Mouse (Mus musculus): ENCODE measurements around the gene Pacsin1. TPM values are rescaled to one million over a fixed set of nuclear protein-coding genes. Genes with fewer than 3 reads are reported as not detected.

The Pacsin1 gene
- polyA plus RNA-seq, 1 experiment from 2014 or later = 53.6 TPM

- no peaks in the 10 kb centered on the region for H3K27me3 ChIP-seq (ENCODE audit: control insufficient read depth, insufficient read depth, low read length)
- no peak for ATAC-seq (ENCODE audit: low read depth)
- peaks cover 26% of the 10 kb centered on the region for H3K4me1 ChIP-seq (ENCODE audit: control insufficient read depth, insufficient read depth, low read length)
- no peaks in the 10 kb centered on the region for H3K36me3 ChIP-seq (ENCODE audit: control insufficient read depth, insufficient read depth, low read length)
- H3K27ac ChIP-seq (ENCODE audit: low read depth, low read length) = peak overlapping the region; percentile 99
- H3K9ac ChIP-seq (replicated peaks; ENCODE audit: low read depth, low read length) = peak overlapping the region; percentile 100
- 2% methylated on average over 23 of the region's 23 CpGs for WGBS
- H3K9me3 ChIP-seq (ENCODE audit: control insufficient read depth, low read length) = no peaks in the 10 kb centered on the region
- peak overlapping the region; percentile 75 for H3K4me2 ChIP-seq (ENCODE audit: low read depth, low read length)
- peak overlapping the region; percentile 95 for H3K4me3 ChIP-seq (ENCODE audit: low read depth, low read length)
Measured at GRCm38 (mm10) chr17:27621705-27622531, 33.4 kb upstream of the Pacsin1 start.

GRCm38 (mm10) chr17:27622611-27623359 lies 32.5 kb upstream of the Pacsin1 start:
- Histone ChIP-seq H3K9me3 (ENCODE audit: control insufficient read depth, low read length) (no peaks in the 10 kb centered on the region), H3K9ac (replicated peaks; ENCODE audit: low read depth, low read length) (peak overlapping the region; percentile 100), H3K4me2 (ENCODE audit: low read depth, low read length) (peak overlapping the region; percentile 75), H3K4me3 (ENCODE audit: low read depth, low read length) (peak overlapping the region; percentile 95), H3K27me3 (ENCODE audit: control insufficient read depth, insufficient read depth, low read length) (no peaks in the 10 kb centered on the region), H3K36me3 (ENCODE audit: control insufficient read depth, insufficient read depth, low read length) (no peaks in the 10 kb centered on the region), H3K27ac (ENCODE audit: low read depth, low read length) (peak overlapping the region; percentile 99), H3K4me1 (ENCODE audit: control insufficient read depth, insufficient read depth, low read length) (peaks cover 26% of the 10 kb centered on the region)
- ATAC-seq (ENCODE audit: low read depth) = peak; percentile 44
- WGBS = under 1% methylated on average over 53 of the region's 80 CpGs

- Histone ChIP-seq H3K4me3 (ENCODE audit: low read depth, low read length) (peak within 1 kb of the TSS; percentile 95), H3K4me1 (ENCODE audit: control insufficient read depth, insufficient read depth, low read length) (peaks cover 26% of the 10 kb centered on the region), H3K4me2 (ENCODE audit: low read depth, low read length) (peak within 1 kb of the TSS; percentile 75), H3K9me3 (ENCODE audit: control insufficient read depth, low read length) (no peaks in the 10 kb centered on the region), H3K9ac (replicated peaks; ENCODE audit: low read depth, low read length) (peak within 1 kb of the TSS; percentile 100), H3K27ac (ENCODE audit: low read depth, low read length) (peak within 1 kb of the TSS; percentile 99), H3K27me3 (ENCODE audit: control insufficient read depth, insufficient read depth, low read length) (no peaks in the 10 kb centered on the region), H3K36me3 (ENCODE audit: control insufficient read depth, insufficient read depth, low read length) (no peaks in the 10 kb centered on the region)
- WGBS = 6% methylated on average over 91 of the region's 91 CpGs
- ATAC-seq (ENCODE audit: low read depth) = peak; percentile 88
Measured at GRCm38 (mm10) chr17:27623360-27624326, 31.7 kb upstream of the Pacsin1 start, which contains the start of gene Nudt3. Gene Nudt3 (minus strand): TSS chr17:27623495.

GRCm38 (mm10) chr17:27625455-27626251 lies 29.7 kb upstream of the Pacsin1 start:
- H3K27me3 ChIP-seq (ENCODE audit: control insufficient read depth, insufficient read depth, low read length) = no peaks in the 10 kb centered on the region
- no peak overlapping the region for H3K4me3 ChIP-seq (ENCODE audit: low read depth, low read length)
- no peaks in the 10 kb centered on the region for H3K9me3 ChIP-seq (ENCODE audit: control insufficient read depth, low read length)
- WGBS = 47% methylated on average over 7 of the region's 7 CpGs
- peaks cover 15% of the 10 kb centered on the region for H3K4me1 ChIP-seq (ENCODE audit: control insufficient read depth, insufficient read depth, low read length)
- no peak overlapping the region for H3K4me2 ChIP-seq (ENCODE audit: low read depth, low read length)
- peaks cover 7% of the 10 kb centered on the region for H3K36me3 ChIP-seq (ENCODE audit: control insufficient read depth, insufficient read depth, low read length)
- H3K9ac ChIP-seq (replicated peaks; ENCODE audit: low read depth, low read length) = no peak overlapping the region
- ATAC-seq (ENCODE audit: low read depth) = no peak
- no peak overlapping the region for H3K27ac ChIP-seq (ENCODE audit: low read depth, low read length)

GRCm38 (mm10) chr17:27626681-27627080 lies 28.6 kb upstream of the Pacsin1 start:
- no peaks in the 10 kb centered on the region for H3K27me3 ChIP-seq (ENCODE audit: control insufficient read depth, insufficient read depth, low read length)
- no peak overlapping the region for H3K4me3 ChIP-seq (ENCODE audit: low read depth, low read length)
- H3K9ac ChIP-seq (replicated peaks; ENCODE audit: low read depth, low read length) = no peak overlapping the region
- peaks cover 18% of the 10 kb centered on the region for H3K36me3 ChIP-seq (ENCODE audit: control insufficient read depth, insufficient read depth, low read length)
- no peaks in the 10 kb centered on the region for H3K9me3 ChIP-seq (ENCODE audit: control insufficient read depth, low read length)
- H3K4me2 ChIP-seq (ENCODE audit: low read depth, low read length) = no peak overlapping the region
- ATAC-seq (ENCODE audit: low read depth) = no peak; the same call in 1 of the 2 replicates
- no peak overlapping the region for H3K27ac ChIP-seq (ENCODE audit: low read depth, low read length)
- 5% methylated on average over 5 of the region's 5 CpGs for WGBS
- peaks cover 7% of the 10 kb centered on the region; the same call in 1 of the 2 replicates for H3K4me1 ChIP-seq (ENCODE audit: control insufficient read depth, insufficient read depth, low read length)

GRCm38 (mm10) chr17:27627451-27627850 lies 27.9 kb upstream of the Pacsin1 start:
- no peak for ATAC-seq (ENCODE audit: low read depth)
- Histone ChIP-seq H3K36me3 (ENCODE audit: control insufficient read depth, insufficient read depth, low read length) (peaks cover 25% of the 10 kb centered on the region), H3K9me3 (ENCODE audit: control insufficient read depth, low read length) (no peaks in the 10 kb centered on the region), H3K4me3 (ENCODE audit: low read depth, low read length) (no peak overlapping the region), H3K4me2 (ENCODE audit: low read depth, low read length) (no peak overlapping the region), H3K9ac (replicated peaks; ENCODE audit: low read depth, low read length) (no peak overlapping the region), H3K4me1 (ENCODE audit: control insufficient read depth, insufficient read depth, low read length) (peaks cover 7% of the 10 kb centered on the region; the same call in 1 of the 2 replicates), H3K27ac (ENCODE audit: low read depth, low read length) (no peak overlapping the region), H3K27me3 (ENCODE audit: control insufficient read depth, insufficient read depth, low read length) (no peaks in the 10 kb centered on the region)
- 46% methylated on average over 5 of the region's 5 CpGs for WGBS

- no peak overlapping the region for H3K4me2 ChIP-seq (ENCODE audit: low read depth, low read length)
- H3K9me3 ChIP-seq (ENCODE audit: control insufficient read depth, low read length) = no peaks in the 10 kb centered on the region
- no peak overlapping the region for H3K27ac ChIP-seq (ENCODE audit: low read depth, low read length)
- peaks cover 34% of the 10 kb centered on the region for H3K36me3 ChIP-seq (ENCODE audit: control insufficient read depth, insufficient read depth, low read length)
- 89% methylated on average over 8 of the region's 8 CpGs for WGBS
- H3K27me3 ChIP-seq (ENCODE audit: control insufficient read depth, insufficient read depth, low read length) = no peaks in the 10 kb centered on the region
- ATAC-seq (ENCODE audit: low read depth) = no peak
- H3K4me1 ChIP-seq (ENCODE audit: control insufficient read depth, insufficient read depth, low read length) = peaks cover 9% of the 10 kb centered on the region
- H3K4me3 ChIP-seq (ENCODE audit: low read depth, low read length) = no peak overlapping the region
- no peak overlapping the region for H3K9ac ChIP-seq (replicated peaks; ENCODE audit: low read depth, low read length)
Measured at GRCm38 (mm10) chr17:27628376-27628775, 26.9 kb upstream of the Pacsin1 start.

Data from neural tube, embryonic 14.5 days (tissue).